Mouse (Mus musculus): ENCODE measurements around the gene Gps2.
"Not testable (repeated sequence)": the region's sequence is repeated elsewhere in the genome, so short reads cannot be mapped to it uniquely, and the experiment has no call there.

The Gps2 gene

GRCm38 (mm10) chr11:69886907-69887635 is 26.6 kb upstream of the Gps2 start:
- no peak for DNase-seq

GRCm38 (mm10) chr11:69891482-69891881 is 22.2 kb upstream of the Gps2 start:
- no peak for DNase-seq

GRCm38 (mm10) chr11:69894671-69895070 is 19.0 kb upstream of the Gps2 start:
- no peak for DNase-seq

GRCm38 (mm10) chr11:69895291-69895690 is 18.4 kb upstream of the Gps2 start, which contains the start of gene Acap1:
Gene Acap1 (minus strand): TSS chr11:69895539.
- DNase-seq: no peak

DNA sequence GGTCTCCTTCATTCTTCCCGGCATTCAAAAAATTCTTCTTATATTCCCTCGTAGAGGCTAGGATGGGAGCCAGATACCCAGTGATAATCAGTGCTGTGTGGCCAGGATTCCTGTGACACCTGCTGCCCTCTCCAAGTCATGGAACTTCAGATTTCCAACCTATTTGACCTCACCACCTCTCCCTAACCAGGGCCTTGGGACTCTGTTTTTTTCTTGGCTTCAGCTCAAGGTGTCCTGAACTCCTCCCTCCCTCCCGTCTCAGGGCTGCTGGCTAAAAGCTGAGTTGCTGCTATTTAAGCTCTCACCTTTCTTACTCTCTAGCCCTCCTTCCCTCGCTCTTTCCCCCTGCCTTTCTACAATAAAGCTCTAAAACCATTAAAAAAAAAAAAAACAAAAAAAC is 13.8 kb upstream of the Gps2 start:
- no peak for DNase-seq

DNA sequence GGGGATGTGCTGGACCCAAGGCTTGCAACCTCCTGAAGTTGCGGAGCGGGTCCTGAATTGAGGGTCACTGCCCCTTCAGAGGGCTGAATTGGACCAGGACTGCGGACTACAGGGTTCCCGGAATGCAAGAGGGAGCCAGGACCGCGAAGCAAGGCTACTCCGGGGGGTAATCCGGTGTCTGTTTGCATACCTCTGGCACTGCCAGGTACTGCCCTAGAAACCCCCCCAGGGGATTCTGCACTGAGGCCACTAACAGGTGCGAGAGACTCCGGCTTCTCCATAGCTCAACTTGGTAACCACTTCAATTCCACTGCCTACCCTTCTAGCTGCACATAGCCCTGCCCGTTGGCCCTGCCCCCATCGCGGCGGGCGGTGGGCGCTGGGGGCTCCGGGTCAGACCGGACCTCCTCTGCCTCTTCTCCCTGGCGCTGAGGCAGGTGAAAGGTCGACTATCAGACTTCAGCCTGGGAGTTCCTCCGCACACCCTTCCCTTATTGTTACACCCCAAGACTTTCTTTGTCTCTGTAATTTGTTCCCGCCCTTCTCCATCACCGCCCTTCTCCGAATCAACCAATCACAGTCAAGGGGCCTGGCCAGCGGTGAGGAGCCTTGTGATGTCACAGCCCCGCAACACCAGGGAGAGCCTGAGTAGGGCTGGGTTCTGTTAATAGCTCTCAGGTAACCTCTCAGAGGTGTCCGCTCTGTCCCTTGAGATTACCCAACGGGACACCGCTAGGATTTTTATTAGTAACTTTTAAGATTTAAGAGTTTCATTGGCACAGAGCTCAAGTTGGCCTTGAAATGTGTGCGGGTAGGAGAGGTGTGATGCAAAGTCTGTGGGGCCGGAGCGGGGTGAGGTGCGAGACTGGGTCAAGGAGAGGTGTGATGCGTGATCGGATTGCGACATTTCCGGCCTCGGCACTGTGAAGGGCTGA is 12.9 kb upstream of the Gps2 start, which contains the start of the genes 2810408A11Rik and Neurl4:
2810408A11Rik (minus strand) TSS at position 517 of the 935 bp plus-strand sequence.
Neurl4 (plus strand) TSS at position 602 of the 935 bp plus-strand sequence.
- DNase-seq: peak; percentile 93 to 95

- DNase-seq: peak; percentile 98
Measured at GRCm38 (mm10) chr11:69901406-69901846, 12.3 kb upstream of the Gps2 start.

DNA sequence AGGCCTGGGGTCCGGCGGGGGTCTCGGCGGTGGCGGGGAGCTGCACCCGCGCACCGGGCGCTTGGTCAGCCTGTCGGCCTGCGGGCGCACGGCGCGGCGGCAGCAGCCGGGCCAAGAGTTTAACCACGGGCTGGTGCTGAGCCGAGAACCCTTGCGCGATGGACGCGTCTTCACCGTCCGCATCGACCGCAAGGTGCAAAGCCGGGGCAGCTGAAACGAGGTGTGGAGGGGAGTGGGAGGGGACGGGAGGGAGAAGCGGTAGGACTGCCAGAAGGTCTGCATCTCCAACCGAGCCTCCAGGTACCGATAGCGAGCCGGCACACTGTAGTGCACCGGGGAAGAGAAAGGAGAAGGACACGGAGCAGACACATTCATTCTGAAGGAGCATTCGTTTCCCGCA is 11.7 kb upstream of the Gps2 start:
- no peak for DNase-seq

DNA sequence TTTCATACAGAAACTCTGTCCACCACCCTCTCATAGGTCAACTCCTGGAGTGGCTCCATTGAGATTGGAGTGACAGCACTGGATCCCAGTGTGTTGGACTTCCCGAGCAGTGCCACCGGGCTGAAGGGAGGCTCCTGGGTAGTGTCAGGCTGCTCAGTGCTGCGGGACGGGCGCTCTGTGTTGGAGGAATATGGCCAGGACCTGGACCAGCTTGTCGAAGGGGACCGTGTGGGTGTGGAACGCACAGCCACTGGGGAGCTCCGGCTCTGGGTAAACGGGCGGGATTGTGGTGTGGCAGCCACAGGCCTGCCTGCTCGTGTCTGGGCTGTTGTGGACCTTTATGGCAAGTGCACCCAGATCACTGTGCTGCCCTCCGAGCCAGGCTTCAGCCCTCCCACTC is 10.7 kb upstream of the Gps2 start:
- no peak for DNase-seq

GRCm38 (mm10) chr11:69904311-69904710 is 9.4 kb upstream of the Gps2 start:
- DNase-seq: no peak

DNA sequence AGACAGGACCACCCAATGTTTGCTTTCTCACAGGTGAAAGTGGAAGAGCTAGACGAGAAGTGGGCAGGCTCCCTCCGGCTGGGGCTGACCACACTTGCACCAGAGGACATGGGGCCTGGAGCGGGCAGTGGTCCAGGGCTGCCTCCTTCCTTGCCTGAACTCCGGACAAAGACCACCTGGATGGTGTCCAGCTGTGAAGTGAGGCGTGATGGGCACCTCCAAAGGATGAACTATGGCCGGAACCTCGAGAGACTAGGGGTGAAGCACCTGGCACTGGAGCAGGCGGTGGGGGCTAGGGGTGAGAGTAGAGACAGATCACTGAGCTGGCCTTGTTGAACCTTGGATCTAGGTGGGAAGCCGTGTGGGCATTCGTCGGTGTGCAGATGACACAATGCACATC is 5.0 kb upstream of the Gps2 start:
- DNase-seq: peak; percentile 95 to 96

GRCm38 (mm10) chr11:69909174-69909573 is 4.5 kb upstream of the Gps2 start:
- DNase-seq: no peak

DNA sequence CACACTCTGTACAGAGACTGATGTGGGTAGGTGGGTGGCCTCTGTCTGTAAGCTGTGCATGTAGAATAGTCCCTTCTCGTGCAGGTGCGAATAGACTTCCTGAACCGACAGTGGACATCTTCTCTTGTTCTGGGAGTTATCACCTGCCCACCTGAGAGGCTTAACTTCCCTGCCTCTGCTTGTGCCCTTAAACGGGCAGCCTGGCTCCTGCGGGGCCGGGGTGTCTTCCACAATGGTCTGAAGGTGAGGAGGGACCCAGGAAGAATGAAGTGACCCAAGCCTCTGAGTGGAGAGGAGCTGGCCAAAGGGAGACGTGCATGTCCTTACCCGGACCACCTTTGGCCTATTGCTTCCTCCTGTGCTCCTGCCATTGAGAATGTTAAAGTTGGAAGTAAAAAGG is 3.5 kb upstream of the Gps2 start:
- DNase-seq: no peak

DNA sequence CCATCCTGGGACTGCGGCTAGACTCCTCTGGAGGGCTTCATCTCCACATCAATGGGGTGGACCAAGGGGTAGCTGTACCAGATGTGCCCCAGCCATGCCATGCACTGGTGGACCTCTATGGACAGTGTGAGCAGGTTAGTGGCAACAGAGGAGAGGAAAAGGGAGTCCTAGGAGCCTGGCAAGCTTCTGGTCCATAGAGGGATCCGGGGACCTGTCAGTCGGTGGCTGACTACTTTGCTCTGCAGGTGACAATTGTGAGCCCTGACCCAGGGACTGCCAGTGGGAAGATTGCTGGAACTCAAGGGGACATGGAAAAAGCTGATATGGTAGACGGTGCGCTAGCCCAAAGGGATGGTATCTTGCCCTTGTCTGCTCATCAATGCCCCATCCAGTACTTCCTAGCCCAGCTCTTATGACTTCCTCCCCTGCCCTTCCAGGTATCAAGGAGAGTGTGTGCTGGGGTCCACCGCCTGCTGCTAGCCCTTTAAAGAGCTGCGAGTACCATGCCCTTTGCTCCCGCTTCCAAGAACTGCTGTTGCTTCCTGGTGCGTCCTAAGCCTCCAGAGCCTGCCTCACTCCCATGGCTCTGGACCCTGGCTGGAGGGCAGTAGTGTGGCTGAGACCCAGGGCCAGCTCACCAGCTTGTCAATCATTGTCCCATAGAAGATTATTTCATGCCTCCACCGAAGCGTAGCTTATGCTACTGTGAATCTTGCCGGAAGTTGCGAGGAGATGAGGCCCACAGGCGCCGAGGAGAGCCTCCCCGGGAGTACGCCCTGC is 2.7 kb upstream of the Gps2 start:
- DNase-seq: peak; percentile 81 to 84

DNA sequence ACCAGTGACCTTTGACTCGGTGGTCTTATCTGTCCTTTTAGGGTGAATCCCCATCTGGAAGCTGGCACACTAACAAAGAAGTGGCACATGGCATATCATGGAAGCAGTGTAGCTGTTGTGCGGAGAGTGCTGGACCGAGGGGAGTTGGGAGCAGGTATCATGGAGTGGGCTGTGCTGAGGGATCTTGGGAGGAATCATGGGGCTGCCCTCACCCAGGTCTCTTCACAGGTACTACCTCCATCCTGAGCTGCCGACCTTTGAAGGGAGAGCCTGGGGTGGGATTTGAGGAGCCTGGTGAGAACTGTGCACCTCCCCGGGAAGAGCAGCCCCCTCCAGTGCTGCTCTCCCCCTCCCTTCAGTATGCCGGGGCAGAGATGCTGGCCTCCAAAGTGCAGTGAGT is 2.0 kb upstream of the Gps2 start:
- DNase-seq: no peak

DNA sequence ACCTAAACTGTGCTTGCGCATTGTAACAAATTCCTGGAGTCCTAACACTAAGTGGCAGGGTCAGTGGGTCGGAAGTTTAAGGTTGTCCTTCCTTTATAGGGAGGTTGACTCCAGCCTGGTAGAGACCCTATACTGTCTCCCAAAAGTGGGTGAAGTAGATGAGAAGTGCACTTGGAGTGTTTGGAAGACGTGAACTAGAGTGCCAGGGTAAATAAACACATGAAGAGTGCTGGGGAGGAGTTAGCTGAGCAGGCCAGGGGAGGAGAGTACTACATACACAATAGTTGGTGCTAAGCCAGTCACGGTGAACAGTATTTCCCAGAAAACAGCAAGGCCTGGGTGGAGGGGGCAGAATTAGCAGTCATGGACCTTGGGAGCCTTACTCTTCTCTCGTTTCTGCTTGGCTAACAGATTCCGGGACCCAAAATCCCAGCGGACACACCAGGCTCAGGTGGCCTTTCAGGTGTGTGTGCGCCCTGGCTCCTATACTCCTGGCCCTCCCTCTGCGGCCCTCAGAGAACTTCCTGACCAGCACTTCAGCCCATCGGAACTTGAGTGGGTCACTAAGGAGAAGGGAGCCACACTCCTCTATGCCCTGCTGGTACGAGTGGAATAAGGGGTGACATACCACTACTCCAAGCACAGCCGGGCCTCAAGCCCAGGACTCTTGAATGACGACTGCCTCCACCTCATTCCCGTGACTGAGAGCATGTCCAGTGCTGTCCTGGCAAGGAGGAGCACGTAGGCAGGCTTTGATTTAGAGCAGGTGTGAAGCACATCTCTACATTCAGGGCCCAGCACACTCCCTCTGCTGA is 765 bp upstream of the Gps2 start:
- DNase-seq: no peak

GRCm38 (mm10) chr11:69914372-69914764 is 680 bp downstream of the Gps2 start:
- DNase-seq: no peak

GRCm38 (mm10) chr11:69914917-69915430 is 1.3 kb downstream of the Gps2 start:
- DNase-seq: no peak

GRCm38 (mm10) chr11:69915667-69916627 is 2.3 kb downstream of the Gps2 start:
- no peak for DNase-seq

DNA sequence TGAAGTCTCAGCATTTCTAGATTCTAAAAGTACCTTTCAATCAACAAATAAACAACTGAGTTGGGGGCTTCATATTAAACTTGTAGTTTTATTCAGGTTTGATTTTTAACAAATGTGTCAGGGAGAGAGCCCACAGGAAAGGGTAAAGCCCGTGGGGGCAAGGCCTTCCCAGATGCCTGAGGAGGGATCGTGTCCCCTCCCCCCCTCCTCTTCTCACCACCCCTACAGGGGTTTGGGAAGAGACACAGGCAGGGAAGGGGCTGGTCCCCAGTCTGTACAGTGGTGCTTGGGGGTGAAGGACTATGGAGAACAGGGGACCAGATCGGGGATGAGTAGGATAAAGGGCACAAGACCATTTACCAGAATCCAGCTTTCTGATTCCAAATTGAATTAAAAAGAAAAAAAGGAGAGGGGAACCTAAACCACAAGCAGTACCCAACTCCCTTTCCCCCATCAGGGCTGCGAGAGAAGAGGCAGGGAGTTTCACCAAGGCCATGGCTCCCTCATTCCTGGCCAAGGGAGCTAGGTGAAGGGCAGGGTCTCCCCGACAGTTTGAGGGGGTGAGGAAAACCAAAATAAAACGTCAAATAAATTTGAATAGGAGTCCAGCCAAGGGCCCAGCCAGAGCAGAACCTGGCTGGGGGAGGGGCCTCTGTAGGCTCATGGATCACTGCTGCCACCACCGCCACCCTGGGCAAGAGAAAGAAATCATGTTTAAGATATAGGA is 3.1 kb downstream of the Gps2 start:
- DNase-seq: not testable (repeated sequence)

All from kidney, adult 8-10 months (tissue).